Mouse (Mus musculus): ENCODE measurements at regions not wholly inside any gene's neighbourhood (a gene's known extent, or its start where the extent isn't known, plus 50 kb on each side); places are given as distances from the start of the nearest gene placed in this dataset.

DNA sequence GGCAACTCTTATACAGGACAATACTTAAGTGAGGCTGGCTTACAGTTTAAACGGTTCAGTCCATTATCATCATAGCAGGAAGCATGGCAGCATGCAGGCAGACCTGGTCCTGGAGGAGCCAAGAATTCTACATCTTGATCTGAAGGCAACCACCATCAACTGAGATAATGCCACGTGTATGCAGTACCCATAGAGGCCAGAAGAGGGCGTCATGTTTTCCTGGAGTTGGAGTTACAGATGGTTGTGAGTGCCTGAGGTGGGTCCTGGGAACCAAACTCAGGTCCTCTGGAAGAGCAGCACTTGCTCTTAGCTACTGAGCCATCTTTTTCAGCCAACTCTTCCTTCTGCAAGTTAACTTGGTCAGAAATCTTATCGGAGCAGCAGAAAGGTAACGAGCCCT is 96.7 kb upstream of the 1600014C23Rik start:
- no peak overlapping the region for H3K4me2 ChIP-seq (ENCODE audit: low read depth, severe bottlenecking)
- no peak overlapping the region for H3K9ac ChIP-seq (ENCODE audit: low read length)
- peaks cover 6% of the 10 kb centered on the region for H3K4me1 ChIP-seq (ENCODE audit: control insufficient read depth, insufficient read depth, low read length)
- no peak overlapping the region for H3K27ac ChIP-seq (replicated peaks; ENCODE audit: low read depth, low read length)
- no peak for DNase-seq (ENCODE audit: low spot score)
- H3K4me3 ChIP-seq (ENCODE audit: low read depth, low read length) = no peak overlapping the region
- no peaks in the 10 kb centered on the region for H3K27me3 ChIP-seq (ENCODE audit: control insufficient read depth, insufficient read depth, low read length)
- 84% methylated on average over 5 of the region's 5 CpGs for WGBS
- H3K9me3 ChIP-seq (ENCODE audit: control insufficient read depth, low read length) = peaks cover 9% of the 10 kb centered on the region; the same call in 1 of the 2 replicates
- no peaks in the 10 kb centered on the region for H3K36me3 ChIP-seq (ENCODE audit: control insufficient read depth, insufficient read depth, low read length)
- ATAC-seq (ENCODE audit: insufficient number of reproducible peaks, low FRiP score, low TSS enrichment, low read depth) = no peak

- no peak overlapping the region for H3K4me3 ChIP-seq (ENCODE audit: low read depth, low read length)
- no peak overlapping the region for H3K4me2 ChIP-seq (ENCODE audit: low read depth, severe bottlenecking)
- H3K27ac ChIP-seq (replicated peaks; ENCODE audit: low read depth, low read length) = no peak overlapping the region
- no peaks in the 10 kb centered on the region for H3K27me3 ChIP-seq (ENCODE audit: control insufficient read depth, insufficient read depth, low read length)
- no peak for ATAC-seq (ENCODE audit: insufficient number of reproducible peaks, low FRiP score, low TSS enrichment, low read depth)
- no peaks in the 10 kb centered on the region for H3K36me3 ChIP-seq (ENCODE audit: control insufficient read depth, insufficient read depth, low read length)
- H3K9me3 ChIP-seq (ENCODE audit: control insufficient read depth, low read length) = peaks cover 9% of the 10 kb centered on the region; the same call in 1 of the 2 replicates
- DNase-seq (ENCODE audit: low spot score) = no peak
- H3K4me1 ChIP-seq (ENCODE audit: control insufficient read depth, insufficient read depth, low read length) = peaks cover 10% of the 10 kb centered on the region
- no peak overlapping the region for H3K9ac ChIP-seq (ENCODE audit: low read length)
- 85% methylated on average over 9 of the region's 9 CpGs for WGBS
Observed at GRCm38 (mm10) chr17:45829571-45829970, 95.9 kb upstream of the 1600014C23Rik start.

- no peak for ATAC-seq (ENCODE audit: insufficient number of reproducible peaks, low FRiP score, low TSS enrichment, low read depth)
- H3K27ac ChIP-seq (replicated peaks; ENCODE audit: low read depth, low read length) = no peak overlapping the region
- H3K27me3 ChIP-seq (ENCODE audit: control insufficient read depth, insufficient read depth, low read length) = no peaks in the 10 kb centered on the region
- H3K4me3 ChIP-seq (ENCODE audit: low read depth, low read length) = no peak overlapping the region
- H3K36me3 ChIP-seq (ENCODE audit: control insufficient read depth, insufficient read depth, low read length) = no peaks in the 10 kb centered on the region
- WGBS = 78% methylated on average over 11 of the region's 11 CpGs
- no peak overlapping the region for H3K4me2 ChIP-seq (ENCODE audit: low read depth, severe bottlenecking)
- no peak for DNase-seq (ENCODE audit: low spot score)
- no peak overlapping the region for H3K9ac ChIP-seq (ENCODE audit: low read length)
- H3K9me3 ChIP-seq (ENCODE audit: control insufficient read depth, low read length) = peaks cover 9% of the 10 kb centered on the region; the same call in 1 of the 2 replicates
- H3K4me1 ChIP-seq (ENCODE audit: control insufficient read depth, insufficient read depth, low read length) = peaks cover 10% of the 10 kb centered on the region
Observed at GRCm38 (mm10) chr17:45828843-45829242, 95.2 kb upstream of the 1600014C23Rik start.

GRCm38 (mm10) chr17:45828284-45828824 is 94.7 kb upstream of the 1600014C23Rik start:
- Histone ChIP-seq H3K27ac (replicated peaks; ENCODE audit: low read depth, low read length) (no peak overlapping the region), H3K27me3 (ENCODE audit: control insufficient read depth, insufficient read depth, low read length) (no peaks in the 10 kb centered on the region), H3K9ac (ENCODE audit: low read length) (no peak overlapping the region), H3K4me3 (ENCODE audit: low read depth, low read length) (no peak overlapping the region), H3K4me1 (ENCODE audit: control insufficient read depth, insufficient read depth, low read length) (peaks cover 10% of the 10 kb centered on the region), H3K4me2 (ENCODE audit: low read depth, severe bottlenecking) (no peak overlapping the region), H3K9me3 (ENCODE audit: control insufficient read depth, low read length) (peaks cover 9% of the 10 kb centered on the region; the same call in 1 of the 2 replicates), H3K36me3 (ENCODE audit: control insufficient read depth, insufficient read depth, low read length) (no peaks in the 10 kb centered on the region)
- 91% methylated on average over 9 of the region's 9 CpGs for WGBS
- DNase-seq (ENCODE audit: low spot score) = no peak
- no peak for ATAC-seq (ENCODE audit: insufficient number of reproducible peaks, low FRiP score, low TSS enrichment, low read depth)

GRCm38 (mm10) chr17:45824977-45825376 is 91.3 kb upstream of the 1600014C23Rik start:
- Histone ChIP-seq H3K27me3 (ENCODE audit: control insufficient read depth, insufficient read depth, low read length) (no peaks in the 10 kb centered on the region), H3K9ac (ENCODE audit: low read length) (peak overlapping the region; percentile 22; the same call in 1 of the 2 replicates), H3K4me3 (ENCODE audit: low read depth, low read length) (no peak overlapping the region), H3K27ac (replicated peaks; ENCODE audit: low read depth, low read length) (no peak overlapping the region), H3K9me3 (ENCODE audit: control insufficient read depth, low read length) (no peaks in the 10 kb centered on the region), H3K36me3 (ENCODE audit: control insufficient read depth, insufficient read depth, low read length) (no peaks in the 10 kb centered on the region), H3K4me2 (ENCODE audit: low read depth, severe bottlenecking) (no peak overlapping the region), H3K4me1 (ENCODE audit: control insufficient read depth, insufficient read depth, low read length) (peaks cover 10% of the 10 kb centered on the region)
- 80% methylated on average over 8 of the region's 8 CpGs for WGBS
- DNase-seq (ENCODE audit: low spot score) = no peak
- ATAC-seq (ENCODE audit: insufficient number of reproducible peaks, low FRiP score, low TSS enrichment, low read depth) = no peak

DNA sequence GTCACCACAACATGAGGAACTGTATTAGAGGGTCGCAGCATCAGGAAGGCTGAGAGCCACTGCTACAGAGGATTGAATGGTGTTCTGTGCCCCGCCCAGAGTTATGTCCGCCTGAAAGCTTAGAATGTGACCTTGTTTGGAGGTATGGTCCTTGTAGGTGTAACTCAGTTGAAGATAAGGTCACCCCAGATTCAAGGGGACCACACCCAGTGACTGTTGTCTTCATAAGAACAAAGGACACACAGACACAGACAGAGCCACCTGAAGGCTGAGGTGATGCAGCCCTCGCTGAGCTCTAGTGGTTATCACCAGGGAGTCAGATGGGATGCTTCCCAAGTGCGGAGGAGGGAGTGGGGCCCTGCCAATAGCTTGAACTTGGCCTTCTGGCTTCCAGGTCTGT is 89.9 kb upstream of the 1600014C23Rik start:
- no peaks in the 10 kb centered on the region for H3K36me3 ChIP-seq (ENCODE audit: control insufficient read depth, insufficient read depth, low read length)
- 82% methylated on average over 5 of the region's 5 CpGs for WGBS
- peaks cover 10% of the 10 kb centered on the region for H3K4me1 ChIP-seq (ENCODE audit: control insufficient read depth, insufficient read depth, low read length)
- DNase-seq (ENCODE audit: low spot score) = no peak
- no peak overlapping the region for H3K9ac ChIP-seq (ENCODE audit: low read length)
- no peak overlapping the region for H3K4me2 ChIP-seq (ENCODE audit: low read depth, severe bottlenecking)
- no peaks in the 10 kb centered on the region for H3K27me3 ChIP-seq (ENCODE audit: control insufficient read depth, insufficient read depth, low read length)
- no peak for ATAC-seq (ENCODE audit: insufficient number of reproducible peaks, low FRiP score, low TSS enrichment, low read depth)
- no peak overlapping the region for H3K27ac ChIP-seq (replicated peaks; ENCODE audit: low read depth, low read length)
- no peaks in the 10 kb centered on the region for H3K9me3 ChIP-seq (ENCODE audit: control insufficient read depth, low read length)
- H3K4me3 ChIP-seq (ENCODE audit: low read depth, low read length) = no peak overlapping the region

GRCm38 (mm10) chr17:45822427-45822826 is 88.8 kb upstream of the 1600014C23Rik start:
- H3K27me3 ChIP-seq (ENCODE audit: control insufficient read depth, insufficient read depth, low read length) = no peaks in the 10 kb centered on the region
- DNase-seq (ENCODE audit: low spot score) = no peak
- H3K9me3 ChIP-seq (ENCODE audit: control insufficient read depth, low read length) = no peaks in the 10 kb centered on the region
- H3K36me3 ChIP-seq (ENCODE audit: control insufficient read depth, insufficient read depth, low read length) = no peaks in the 10 kb centered on the region
- ATAC-seq (ENCODE audit: insufficient number of reproducible peaks, low FRiP score, low TSS enrichment, low read depth) = no peak
- no peak overlapping the region for H3K27ac ChIP-seq (replicated peaks; ENCODE audit: low read depth, low read length)
- no peak overlapping the region for H3K4me2 ChIP-seq (ENCODE audit: low read depth, severe bottlenecking)
- H3K4me1 ChIP-seq (ENCODE audit: control insufficient read depth, insufficient read depth, low read length) = peaks cover 10% of the 10 kb centered on the region
- H3K9ac ChIP-seq (ENCODE audit: low read length) = no peak overlapping the region
- 80% methylated on average over 17 of the region's 17 CpGs for WGBS
- no peak overlapping the region for H3K4me3 ChIP-seq (ENCODE audit: low read depth, low read length)

- 91% methylated on average over 7 of the region's 7 CpGs for WGBS
- no peak overlapping the region for H3K27ac ChIP-seq (replicated peaks; ENCODE audit: low read depth, low read length)
- H3K36me3 ChIP-seq (ENCODE audit: control insufficient read depth, insufficient read depth, low read length) = no peaks in the 10 kb centered on the region
- no peak overlapping the region for H3K4me3 ChIP-seq (ENCODE audit: low read depth, low read length)
- no peak overlapping the region for H3K4me2 ChIP-seq (ENCODE audit: low read depth, severe bottlenecking)
- no peak for DNase-seq (ENCODE audit: low spot score)
- H3K9me3 ChIP-seq (ENCODE audit: control insufficient read depth, low read length) = no peaks in the 10 kb centered on the region
- H3K9ac ChIP-seq (ENCODE audit: low read length) = no peak overlapping the region
- no peak for ATAC-seq (ENCODE audit: insufficient number of reproducible peaks, low FRiP score, low TSS enrichment, low read depth)
- H3K27me3 ChIP-seq (ENCODE audit: control insufficient read depth, insufficient read depth, low read length) = no peaks in the 10 kb centered on the region
- peaks cover 10% of the 10 kb centered on the region for H3K4me1 ChIP-seq (ENCODE audit: control insufficient read depth, insufficient read depth, low read length)
Observed at GRCm38 (mm10) chr17:45821356-45821755, 87.7 kb upstream of the 1600014C23Rik start.

- no peak for ATAC-seq (ENCODE audit: insufficient number of reproducible peaks, low FRiP score, low TSS enrichment, low read depth)
- DNase-seq (ENCODE audit: low spot score) = no peak
- H3K4me1 ChIP-seq (ENCODE audit: control insufficient read depth, insufficient read depth, low read length) = peaks cover 7% of the 10 kb centered on the region; the same call in 1 of the 2 replicates
Observed at GRCm38 (mm10) chr17:45819143-45819542, 85.5 kb upstream of the 1600014C23Rik start.

More at GRCm38 (mm10) chr17:45819143-45819542, 85.5 kb upstream of the 1600014C23Rik start:
- H3K27ac ChIP-seq (replicated peaks; ENCODE audit: low read depth, low read length) = no peak overlapping the region
- H3K4me2 ChIP-seq (ENCODE audit: low read depth, severe bottlenecking) = no peak overlapping the region
- H3K4me3 ChIP-seq (ENCODE audit: low read depth, low read length) = no peak overlapping the region
- H3K9ac ChIP-seq (ENCODE audit: low read length) = no peak overlapping the region
- H3K36me3 ChIP-seq (ENCODE audit: control insufficient read depth, insufficient read depth, low read length) = no peaks in the 10 kb centered on the region
- 84% methylated on average over 8 of the region's 8 CpGs for WGBS
- no peaks in the 10 kb centered on the region for H3K27me3 ChIP-seq (ENCODE audit: control insufficient read depth, insufficient read depth, low read length)
- H3K9me3 ChIP-seq (ENCODE audit: control insufficient read depth, low read length) = no peaks in the 10 kb centered on the region

Data from limb, embryonic 11.5 days (tissue).